Mouse (Mus musculus): ENCODE results near the gene Pum1.

- TF ChIP-seq CTCF (IDR thresholded peaks at IDR 0.05; ENCODE audit: low read depth) (no peak), EP300 (IDR thresholded peaks at IDR 0.05; ENCODE audit: low read depth) (no peak)
These were observed 33.7 kb upstream of the Pum1 start for GRCm38 (mm10) chr4:130629391-130629790.

Data from heart, postnatal 0 days (tissue).